Mouse (Mus musculus) thymus, adult 2 months (tissue): ENCODE results near the gene Atad1.

Source experiments
- CTCF ChIP-seq: fragments of 200-500 bp; IDR thresholded peaks from 2 replicates; pipeline ENCODE4 v1.5.1; 2012; ENCODE audit warnings: mild to moderate bottlenecking, control low read depth, low read length, moderate library complexity, borderline replicate concordance; ENCODE audit not compliant: control insufficient read depth, poor library complexity, insufficient read depth; ENCODE audit errors: extremely low read depth
- POLR2A ChIP-seq: fragments of 200-500 bp; IDR thresholded peaks from 2 replicates; pipeline ENCODE4 v1.6.1; 2012; ENCODE audit warnings: mild to moderate bottlenecking, low read length, control low read depth, moderate library complexity; ENCODE audit not compliant: control insufficient read depth, poor library complexity, insufficient read depth; ENCODE audit errors: extremely low read depth

DNA sequence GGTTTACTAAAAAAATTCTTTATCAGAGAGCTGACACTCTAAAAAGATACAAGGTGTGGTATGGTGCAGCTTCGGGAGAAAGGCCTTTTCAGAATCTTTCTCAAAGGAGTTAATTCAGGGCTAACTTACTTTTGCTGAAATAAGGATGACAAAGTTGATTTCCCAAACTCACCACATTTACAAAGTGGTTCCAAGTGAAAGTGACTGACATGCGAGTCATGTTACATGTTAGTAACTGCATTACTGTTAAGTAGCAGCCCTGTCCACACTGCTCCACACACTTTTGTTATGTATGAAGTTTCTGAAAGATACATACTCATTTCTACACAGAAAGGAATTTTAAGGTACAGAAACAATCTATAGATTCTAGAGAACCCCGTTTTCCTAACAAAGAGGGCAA, 63.8 kb downstream of the Atad1 start:
- TF ChIP-seq POLR2A (no peak), CTCF (no peak)
